Mouse (Mus musculus) cerebellum, postnatal 4 days (tissue): ENCODE measurements around the gene Ddx19b.
"Not testable (repeated sequence)": the region's sequence is repeated elsewhere in the genome, so short reads cannot be mapped to it uniquely, and the experiment has no call there.

Experiments
- DNase-seq, 2 experiments: peaks; one replicate each; pipeline ENCODE4 v3.0.0; 2022; ENCODE audit warnings: low spot score in 2 of 2, mixed read lengths in 1 of 2

Gene Ddx19b

GRCm38 (mm10) chr8:110965594-110965993, 66.0 kb downstream of the Ddx19b start:
- peak in 1 of 2 experiments; percentile 66 for DNase-seq

- DNase-seq = no peak
Measured at GRCm38 (mm10) chr8:110964666-110965065, 66.9 kb downstream of the Ddx19b start.

GRCm38 (mm10) chr8:110963051-110963450, 68.5 kb downstream of the Ddx19b start:
- DNase-seq = no peak

GRCm38 (mm10) chr8:110959906-110960305, 71.6 kb downstream of the Ddx19b start:
- peak in 1 of 2 experiments; percentile 57 for DNase-seq

GRCm38 (mm10) chr8:110959071-110959780, 72.3 kb downstream of the Ddx19b start:
- DNase-seq = no peak

GRCm38 (mm10) chr8:110958553-110958952, 73.0 kb downstream of the Ddx19b start:
- DNase-seq = not testable (repeated sequence)

GRCm38 (mm10) chr8:110958135-110958534, 73.4 kb downstream of the Ddx19b start:
- no peak for DNase-seq

- DNase-seq = peak in 1 of 2 experiments; percentile 44
Measured at GRCm38 (mm10) chr8:110957471-110957870, 74.1 kb downstream of the Ddx19b start.

GRCm38 (mm10) chr8:110956619-110957450, 74.7 kb downstream of the Ddx19b start:
- DNase-seq = peak in 1 of 2 experiments; percentile 54

- no peak for DNase-seq
Measured at GRCm38 (mm10) chr8:110954776-110955175, 76.8 kb downstream of the Ddx19b start.
